Mouse (Mus musculus) ES-E14 (cell line): ENCODE results near the gene Tor1b.

ENCODE experiments used
- MAFK ChIP-seq: IDR thresholded peaks from 2 replicates; pipeline ENCODE4 v1.6.1; 2014; ENCODE audit warnings: mild to moderate bottlenecking, low read depth, low read length, inconsistent platforms; ENCODE audit not compliant: insufficient read depth
- ZC3H11A ChIP-seq: IDR thresholded peaks from 2 replicates; pipeline ENCODE4 v1.6.1; 2012; ENCODE audit warnings: low read depth, mild to moderate bottlenecking, inconsistent platforms, low read length, borderline replicate concordance

GRCm38 (mm10) chr2:31005453-31005852 lies 52.7 kb downstream of the Tor1b start:
- TF ChIP-seq MAFK (no peak), ZC3H11A (no peak)
